Mouse (Mus musculus): ENCODE measurements around the gene Pllp.

Gene Pllp

DNA sequence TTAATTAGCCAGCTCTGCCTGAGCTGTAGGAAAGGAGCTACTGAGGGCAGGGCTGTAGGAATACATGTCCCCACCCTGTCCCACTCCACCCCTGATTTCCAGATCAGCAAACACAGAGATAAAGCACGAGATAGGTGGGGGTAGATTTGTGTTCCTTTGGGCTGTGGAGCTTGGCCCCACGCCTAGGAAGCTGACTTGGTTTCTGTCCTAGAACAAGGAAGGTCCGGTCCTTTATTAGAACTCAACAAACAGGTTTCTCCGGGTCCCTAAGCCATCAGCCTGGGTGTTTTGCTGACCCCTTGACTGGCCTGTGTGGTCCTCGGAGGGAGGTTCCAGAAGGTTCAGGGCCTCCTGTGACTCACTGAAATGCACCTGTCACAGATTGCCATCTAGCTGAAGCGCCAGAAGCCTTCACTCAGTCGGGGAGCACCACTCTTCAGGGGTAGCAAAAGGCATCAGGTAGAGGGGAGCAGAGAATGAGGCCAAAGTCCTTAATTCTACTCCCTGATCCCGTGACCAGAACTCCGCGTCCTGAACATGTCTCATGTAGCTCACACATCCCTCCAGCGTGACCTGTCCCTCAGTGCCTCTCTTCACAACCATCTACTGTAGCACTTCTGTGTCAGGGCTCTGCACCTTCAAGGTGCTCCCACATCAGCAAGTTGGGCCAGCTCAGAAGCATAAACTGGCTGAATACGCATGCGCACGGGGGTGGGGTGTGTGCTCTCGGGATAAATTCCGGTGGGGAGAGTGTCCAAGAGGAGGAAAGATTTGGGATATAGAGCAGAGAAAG is 13.2 kb downstream of the Pllp start:
- no peak for TF ChIP-seq GATA4 (IDR thresholded peaks at IDR 0.05; ENCODE audit: insufficient replicate concordance, low read length)

DNA sequence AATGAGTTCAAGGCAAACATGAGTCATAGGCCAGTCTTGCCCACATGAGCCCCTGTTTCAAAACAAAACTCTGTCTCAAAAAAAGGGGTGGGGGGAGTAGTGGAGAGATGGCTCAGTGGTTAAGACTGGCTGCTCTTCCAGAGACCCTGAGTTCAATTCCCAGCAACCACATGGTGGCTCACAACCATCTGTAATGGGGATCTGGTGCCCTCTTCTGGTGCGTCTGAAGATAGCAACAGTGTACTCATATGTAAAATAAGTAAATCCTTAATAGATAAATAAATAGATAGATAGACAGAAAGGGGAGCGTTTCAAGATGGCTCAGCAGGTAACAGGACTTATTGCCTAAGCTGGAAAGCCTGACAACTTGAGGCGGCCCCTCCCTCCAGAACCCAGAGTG is 15.7 kb downstream of the Pllp start:
- TF ChIP-seq GATA4 (IDR thresholded peaks at IDR 0.05; ENCODE audit: insufficient replicate concordance, low read length), result no peak

DNA sequence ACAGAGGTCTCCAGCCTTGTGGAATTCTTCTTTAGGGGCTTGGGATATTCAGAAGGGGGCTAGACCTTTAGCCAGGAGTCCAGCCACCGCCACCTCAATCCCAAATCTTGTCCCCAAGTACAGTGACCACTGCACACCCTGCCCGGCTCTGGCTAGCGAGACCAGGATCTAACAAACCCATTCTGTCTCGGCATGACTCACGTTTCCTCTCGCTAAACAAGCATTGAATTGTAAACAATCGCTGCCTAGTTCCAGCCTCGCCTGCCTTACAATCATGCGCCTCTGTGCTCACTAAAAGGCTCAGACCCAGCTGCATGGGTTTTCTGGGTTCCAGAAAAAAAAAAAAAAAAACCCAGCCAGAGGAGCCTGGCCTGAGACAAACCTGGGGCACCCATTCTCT is 17.5 kb downstream of the Pllp start:
- no peak for TF ChIP-seq GATA4 (IDR thresholded peaks at IDR 0.05; ENCODE audit: insufficient replicate concordance, low read length)

GRCm38 (mm10) chr8:94675923-94676322 is 20.2 kb downstream of the Pllp start:
- TF ChIP-seq GATA4 (IDR thresholded peaks at IDR 0.05; ENCODE audit: insufficient replicate concordance, low read length), result no peak

- TF ChIP-seq GATA4 (IDR thresholded peaks at IDR 0.05; ENCODE audit: insufficient replicate concordance, low read length), result no peak
These were observed 21.7 kb downstream of the Pllp start for GRCm38 (mm10) chr8:94674384-94674783.

GRCm38 (mm10) chr8:94666456-94667308 is 29.4 kb downstream of the Pllp start, which contains the start of gene Arl2bp:
Gene Arl2bp, plus strand, starts transcription at chr8:94666600.
- no peak for TF ChIP-seq GATA4 (IDR thresholded peaks at IDR 0.05; ENCODE audit: insufficient replicate concordance, low read length)

DNA sequence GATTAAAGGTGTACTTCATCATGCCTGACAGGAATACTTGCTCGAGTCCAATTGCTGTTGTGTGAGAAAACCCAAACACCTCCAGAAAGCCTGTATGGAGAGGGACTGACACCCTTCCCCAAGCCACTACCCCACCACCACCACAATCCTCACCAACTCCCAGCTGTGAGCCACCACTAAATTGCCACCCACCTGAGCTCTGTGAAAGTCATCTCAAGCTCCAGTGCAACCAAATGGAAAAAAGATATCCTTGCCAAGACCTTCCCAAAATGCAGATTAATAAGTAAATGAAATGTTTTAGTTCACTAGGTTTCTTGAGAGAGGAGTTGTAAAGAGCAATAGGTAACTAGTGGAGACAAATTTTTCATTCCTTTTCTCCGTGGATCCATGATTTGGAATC is 31.4 kb downstream of the Pllp start:
- TF ChIP-seq GATA4 (IDR thresholded peaks at IDR 0.05; ENCODE audit: insufficient replicate concordance, low read length), result no peak

DNA sequence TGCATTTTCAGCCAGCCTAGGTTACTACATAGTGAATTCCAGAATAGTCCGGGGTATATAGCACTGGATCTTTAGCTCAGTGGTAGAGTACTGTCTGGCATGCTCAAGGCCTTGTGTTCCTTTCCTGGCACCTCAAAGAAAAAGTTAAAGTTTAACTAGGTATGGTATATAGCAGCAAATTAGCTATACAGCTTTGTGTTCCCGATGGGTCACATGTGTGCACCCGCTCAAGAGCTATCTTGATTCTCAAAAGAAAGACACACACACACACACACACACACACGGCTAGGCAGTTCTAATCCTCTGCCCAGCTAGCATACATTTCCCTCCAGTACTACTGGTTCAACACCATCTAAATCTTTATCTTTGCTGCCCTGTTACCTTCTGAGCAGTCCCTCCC is 35.7 kb downstream of the Pllp start:
- TF ChIP-seq GATA4 (IDR thresholded peaks at IDR 0.05; ENCODE audit: insufficient replicate concordance, low read length), result no peak

- no peak for TF ChIP-seq GATA4 (IDR thresholded peaks at IDR 0.05; ENCODE audit: insufficient replicate concordance, low read length)
These were observed 38.0 kb downstream of the Pllp start for GRCm38 (mm10) chr8:94658031-94658430.

- TF ChIP-seq GATA4 (IDR thresholded peaks at IDR 0.05; ENCODE audit: insufficient replicate concordance, low read length), result no peak
These were observed 41.1 kb downstream of the Pllp start for GRCm38 (mm10) chr8:94654994-94655393.

GRCm38 (mm10) chr8:94652951-94653350 is 43.1 kb downstream of the Pllp start:
- TF ChIP-seq GATA4 (IDR thresholded peaks at IDR 0.05; ENCODE audit: insufficient replicate concordance, low read length), result no peak

DNA sequence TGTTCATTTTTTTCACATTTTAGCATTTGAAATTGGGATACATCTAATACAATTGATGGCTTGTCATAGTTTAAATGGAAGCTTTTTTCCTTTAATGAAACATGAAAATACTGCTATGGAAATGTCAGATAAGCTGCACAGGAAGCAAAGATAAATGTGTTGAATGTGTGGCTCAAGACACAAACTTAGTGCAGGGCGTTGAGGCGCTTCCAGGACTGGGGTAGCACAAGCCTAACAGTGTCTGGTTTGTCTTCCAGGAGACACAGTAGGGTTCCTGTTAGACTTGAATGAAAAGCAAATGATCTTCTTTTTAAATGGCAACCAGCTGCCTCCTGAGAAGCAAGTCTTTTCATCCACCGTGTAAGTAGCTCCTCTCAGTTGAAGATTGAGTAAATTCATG is 46.6 kb downstream of the Pllp start:
- no peak for TF ChIP-seq GATA4 (IDR thresholded peaks at IDR 0.05; ENCODE audit: insufficient replicate concordance, low read length)

GRCm38 (mm10) chr8:94646165-94646564 is 49.9 kb downstream of the Pllp start:
- no peak for TF ChIP-seq GATA4 (IDR thresholded peaks at IDR 0.05; ENCODE audit: insufficient replicate concordance, low read length)

GRCm38 (mm10) chr8:94645202-94645601 is 50.9 kb downstream of the Pllp start:
- TF ChIP-seq GATA4 (IDR thresholded peaks at IDR 0.05; ENCODE audit: insufficient replicate concordance, low read length), result no peak

DNA sequence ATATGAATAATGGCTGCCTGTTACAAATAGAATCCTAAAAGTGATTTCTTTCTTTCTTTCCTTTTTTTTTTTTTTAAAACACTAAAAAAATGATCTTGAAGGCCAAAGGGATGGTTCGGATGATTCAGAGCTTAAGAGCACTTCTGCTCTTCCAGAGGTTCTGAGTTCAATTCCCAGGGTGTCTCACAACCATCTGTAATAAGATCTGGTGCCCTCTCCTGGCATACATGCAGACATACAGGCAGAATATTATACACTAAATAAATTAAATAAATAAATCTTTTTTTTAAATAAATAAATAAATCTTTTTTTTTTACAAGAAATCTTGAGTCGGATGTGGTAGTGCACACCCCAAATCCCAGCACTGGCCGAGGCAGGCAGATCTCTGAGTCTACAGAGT is 54.1 kb downstream of the Pllp start:
- no peak for TF ChIP-seq GATA4 (IDR thresholded peaks at IDR 0.05; ENCODE audit: insufficient replicate concordance, low read length)

DNA sequence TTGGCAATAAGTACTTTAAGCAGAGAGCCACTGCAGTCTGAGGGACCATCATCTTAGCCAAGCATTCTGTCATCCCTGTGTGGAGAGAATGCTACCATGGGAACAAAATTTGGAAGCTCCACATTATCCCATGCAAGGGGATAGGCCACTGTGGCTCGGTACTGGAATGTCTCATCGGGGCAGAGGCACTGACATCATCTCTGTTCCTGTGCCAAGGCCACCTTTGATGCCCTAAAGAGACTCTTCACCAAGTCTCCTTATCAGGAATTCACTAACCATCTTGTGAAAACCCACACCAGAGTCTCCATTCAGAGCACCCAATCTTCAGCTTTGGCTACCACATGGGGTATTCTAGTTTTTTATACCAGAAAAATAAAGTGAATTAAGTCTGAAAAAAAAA is 54.9 kb downstream of the Pllp start:
- no peak for TF ChIP-seq GATA4 (IDR thresholded peaks at IDR 0.05; ENCODE audit: insufficient replicate concordance, low read length)

Data from liver, adult (tissue).